Mouse (Mus musculus) T-helper 1 cell (primary cell): ENCODE data around the gene Fkrp.

ENCODE experiments used
- in situ Hi-C: fragments of 300-600 bp; cut with MboI, MseI; formaldehyde crosslinking; loops from one replicate; pipeline ENCODE4 v1.15.1; 2025; ENCODE audit warnings: high pct_unique_total_duplicates

The Fkrp gene

DNA sequence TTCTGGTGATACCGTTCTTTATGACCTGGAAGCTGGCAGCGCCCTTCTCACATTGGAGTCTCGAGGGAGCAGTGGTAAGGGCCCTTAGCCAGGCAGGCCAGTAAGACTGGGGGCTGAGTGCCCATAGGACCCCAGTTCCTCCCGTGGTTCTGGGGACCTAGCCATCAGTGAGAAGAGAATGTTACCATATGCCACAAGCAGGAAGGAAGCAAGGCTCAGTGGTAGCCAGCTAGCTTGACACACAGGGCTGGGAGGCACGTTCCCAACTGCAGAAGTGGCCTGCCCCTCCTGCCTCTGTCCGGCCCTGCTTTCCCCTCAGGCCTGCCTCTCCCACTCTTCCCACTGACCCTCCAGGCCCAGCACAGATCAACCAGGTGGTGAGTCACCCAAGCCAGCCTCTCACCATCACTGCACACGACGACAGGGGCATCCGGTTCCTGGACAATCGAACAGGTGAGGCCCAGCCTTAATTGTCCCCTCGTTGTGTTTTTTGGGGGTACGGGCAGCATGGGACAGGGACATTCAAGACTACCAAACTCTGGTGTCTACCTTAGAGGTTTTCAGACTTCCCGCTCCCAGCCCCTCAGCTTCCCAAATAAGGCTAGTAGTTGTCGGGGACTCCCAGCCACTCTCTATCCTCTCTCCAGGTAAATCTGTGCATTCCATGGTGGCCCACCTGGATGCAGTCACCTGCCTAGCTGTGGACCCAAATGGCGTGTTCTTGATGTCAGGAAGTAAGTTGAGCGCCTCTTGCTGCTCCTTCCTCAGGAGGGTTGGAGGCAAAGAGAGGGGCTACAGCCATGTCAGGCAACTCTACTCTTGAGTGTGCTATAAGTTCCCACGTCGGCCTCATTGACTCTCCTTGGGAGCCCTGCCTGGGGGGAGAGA is 21.6 kb upstream of the Fkrp start:
- in situ Hi-C loops, result no loop called here

DNA sequence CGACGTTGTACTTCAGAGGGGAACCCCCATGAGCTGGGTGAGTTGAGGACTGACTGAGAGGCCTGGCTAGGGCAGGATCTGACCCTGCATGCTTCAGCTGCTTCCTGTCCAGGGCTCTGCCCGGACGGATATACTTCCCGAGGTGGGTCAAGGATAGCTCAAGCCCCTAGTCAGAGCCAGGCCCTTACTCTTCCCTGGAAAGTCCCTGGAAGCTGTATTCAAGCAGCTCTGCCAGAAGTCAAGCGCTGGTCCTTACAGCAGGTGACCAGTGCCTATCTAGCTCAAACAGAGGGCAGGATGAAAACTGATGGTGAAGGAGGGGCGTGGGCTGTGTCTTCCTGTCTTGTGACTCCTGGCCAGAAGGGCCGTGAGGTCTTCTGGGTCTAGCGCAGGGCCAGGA is 13.9 kb upstream of the Fkrp start:
- in situ Hi-C loops, result no loop called here

DNA sequence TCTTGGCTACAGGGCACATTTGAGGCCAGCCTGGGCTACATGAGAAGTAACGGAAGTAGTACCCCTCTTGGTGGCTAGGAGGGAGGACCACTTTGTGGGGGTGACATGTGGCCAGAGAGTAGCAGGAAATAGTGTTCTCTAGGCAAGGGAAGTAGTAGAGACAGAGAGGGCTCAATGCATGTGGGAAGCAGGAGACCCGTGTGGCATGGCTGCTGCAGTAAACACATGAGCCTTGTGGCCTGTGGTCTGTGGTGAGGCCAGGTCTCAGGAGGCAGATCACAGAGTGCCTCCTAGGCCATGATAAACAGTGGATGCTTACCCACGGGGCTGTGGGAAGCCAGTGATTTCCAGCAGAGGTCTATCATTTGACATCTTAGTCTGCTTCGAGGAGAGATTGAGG is 10.7 kb upstream of the Fkrp start:
- in situ Hi-C loops, result no loop called here

DNA sequence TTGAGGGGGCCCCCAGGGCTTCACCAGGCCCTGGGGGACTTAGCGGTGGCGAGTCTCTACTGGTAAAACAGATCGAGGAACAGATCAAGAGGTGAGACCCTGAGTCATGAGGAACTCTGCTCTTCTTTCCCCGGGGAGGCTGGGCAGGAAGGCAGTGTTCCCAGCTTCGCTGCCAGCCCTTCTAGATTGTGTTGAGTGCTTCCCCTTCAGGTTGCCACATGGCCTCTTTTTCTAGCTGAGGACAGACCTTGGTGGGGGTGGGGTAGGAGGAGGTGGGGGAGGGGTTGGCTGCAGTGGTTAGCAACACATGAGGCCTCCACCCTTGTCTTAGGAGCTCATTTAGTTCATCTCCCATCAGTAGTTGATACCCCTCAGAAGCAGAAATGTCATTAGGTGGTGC is 10.0 kb upstream of the Fkrp start:
- in situ Hi-C loops, result no loop called here

DNA sequence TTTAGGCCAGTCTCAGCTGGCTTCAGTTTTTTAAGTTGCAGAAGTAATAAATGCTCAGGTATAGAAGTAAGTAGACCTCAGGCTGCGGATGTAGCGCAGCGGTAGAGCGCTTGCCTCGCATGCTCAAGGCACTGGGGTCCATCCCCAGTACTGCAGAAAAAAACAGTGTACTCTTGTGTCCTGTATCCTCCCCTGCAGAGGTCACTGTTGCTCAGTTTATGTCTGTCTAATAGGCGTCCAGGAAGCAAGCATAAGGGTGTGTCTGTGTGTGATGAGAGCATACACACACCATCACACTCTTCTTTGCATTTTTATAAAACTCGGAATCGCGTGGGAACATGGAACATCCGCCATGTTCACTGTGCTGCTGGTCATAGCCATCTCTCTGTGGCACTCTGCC is 9.3 kb upstream of the Fkrp start:
- in situ Hi-C loops, result no loop called here

DNA sequence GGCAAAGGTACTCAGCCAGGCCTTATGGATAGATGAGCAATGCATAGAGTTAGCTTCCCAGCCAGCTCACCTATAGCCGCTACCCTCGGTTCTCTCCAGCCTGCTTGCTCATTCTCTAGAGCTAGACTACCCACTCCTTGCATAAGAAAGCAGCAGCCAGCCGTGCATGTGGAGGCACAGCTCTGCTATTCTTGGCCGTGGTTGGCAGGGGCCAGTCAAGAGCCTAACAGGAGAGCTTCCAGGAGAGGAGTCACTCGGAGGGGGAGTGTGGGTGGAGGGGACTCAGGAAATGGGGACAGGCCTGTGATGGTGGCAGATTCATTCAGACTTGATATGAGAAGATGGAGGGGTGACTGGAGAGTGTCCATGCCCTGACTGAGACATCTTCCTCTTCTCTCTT is 7.2 kb upstream of the Fkrp start:
- in situ Hi-C loops, result no loop called here

DNA sequence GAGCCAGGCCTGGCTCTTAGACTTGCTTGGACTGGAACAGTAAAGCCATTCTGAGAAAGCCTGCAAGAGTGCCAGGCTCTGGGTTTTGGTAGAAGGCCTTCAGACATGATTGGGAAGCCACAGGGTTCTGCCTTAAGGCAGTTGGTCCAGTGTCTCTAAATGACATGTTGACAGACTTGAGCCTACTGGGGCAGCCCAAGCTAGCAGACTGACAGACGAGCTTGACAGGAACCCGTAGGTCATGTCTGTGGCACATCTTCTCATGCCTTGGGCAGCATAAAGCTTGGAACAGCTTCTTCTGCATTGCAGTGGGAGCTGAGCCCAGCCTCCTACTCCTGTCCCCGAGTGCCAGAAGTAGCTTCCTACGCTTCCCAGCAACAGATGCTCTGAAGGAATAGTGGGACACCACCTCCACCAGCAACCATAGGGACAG is 5.2 kb upstream of the Fkrp start:
- in situ Hi-C loops, result no loop called here

DNA sequence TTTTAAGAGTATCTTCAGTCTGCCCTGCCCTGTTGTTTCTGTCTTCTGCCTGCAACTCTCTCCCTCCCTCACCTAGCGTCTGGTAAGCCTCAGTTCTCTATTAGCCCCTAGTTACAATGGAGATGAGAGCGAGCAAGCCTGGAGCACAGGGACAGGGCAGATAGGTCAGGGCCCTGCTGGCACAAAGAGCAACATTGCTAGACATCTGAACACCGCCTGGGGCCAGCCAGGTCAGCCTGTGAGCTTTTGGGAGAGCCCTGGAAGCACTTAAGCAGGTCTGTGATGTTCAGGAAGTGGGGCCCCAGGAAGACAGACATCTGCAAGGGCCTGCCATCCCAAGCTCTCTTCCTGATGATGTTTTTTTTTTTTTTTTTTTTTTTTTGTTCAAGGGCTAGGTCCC is 4.6 kb upstream of the Fkrp start:
- in situ Hi-C loops, result no loop called here

DNA sequence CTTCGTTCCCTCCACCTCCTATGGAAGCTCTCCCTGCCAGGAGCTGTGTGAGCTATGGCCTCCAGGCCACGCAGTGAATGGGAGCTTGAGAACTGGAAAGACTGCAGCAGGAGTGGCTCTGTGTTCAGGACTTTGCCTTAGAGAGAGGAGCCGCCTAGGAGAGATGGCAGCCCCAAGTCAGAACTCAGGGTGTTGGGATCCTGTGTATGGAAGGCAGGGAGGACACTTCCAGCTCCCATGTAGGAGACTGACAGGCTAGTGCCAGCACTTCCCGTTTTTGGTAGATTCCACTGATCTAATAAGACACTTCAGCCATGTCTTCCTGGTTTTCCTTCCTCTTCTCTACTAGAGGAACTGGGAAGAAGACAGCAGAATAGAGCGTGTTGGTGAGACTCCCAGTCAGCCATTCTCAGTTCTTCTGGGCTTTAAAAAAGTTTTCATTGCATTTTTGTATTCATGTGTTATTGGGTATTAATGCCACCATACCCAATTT is 3.8 kb upstream of the Fkrp start:
- in situ Hi-C loops, result no loop called here

DNA sequence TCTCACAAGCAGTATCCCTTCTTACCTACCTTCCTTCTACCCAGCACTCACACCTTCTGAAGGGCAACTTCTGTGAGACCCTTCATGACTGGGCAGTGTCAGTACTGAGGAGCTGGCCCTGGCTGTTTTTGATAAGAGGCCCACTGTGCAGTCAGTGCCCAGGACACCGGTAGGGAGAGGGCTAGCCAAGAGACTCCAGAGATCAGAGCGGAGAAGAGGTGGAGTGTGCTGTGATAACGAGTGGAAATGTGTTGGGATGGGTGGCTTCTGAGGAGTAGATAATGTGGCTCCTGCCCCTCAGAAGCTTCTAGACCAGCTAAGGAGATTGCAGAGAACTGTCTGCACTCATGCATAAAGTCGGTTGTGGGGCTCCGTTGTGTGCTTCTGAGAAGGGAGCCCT is 3.3 kb upstream of the Fkrp start:
- in situ Hi-C loops, result no loop called here

DNA sequence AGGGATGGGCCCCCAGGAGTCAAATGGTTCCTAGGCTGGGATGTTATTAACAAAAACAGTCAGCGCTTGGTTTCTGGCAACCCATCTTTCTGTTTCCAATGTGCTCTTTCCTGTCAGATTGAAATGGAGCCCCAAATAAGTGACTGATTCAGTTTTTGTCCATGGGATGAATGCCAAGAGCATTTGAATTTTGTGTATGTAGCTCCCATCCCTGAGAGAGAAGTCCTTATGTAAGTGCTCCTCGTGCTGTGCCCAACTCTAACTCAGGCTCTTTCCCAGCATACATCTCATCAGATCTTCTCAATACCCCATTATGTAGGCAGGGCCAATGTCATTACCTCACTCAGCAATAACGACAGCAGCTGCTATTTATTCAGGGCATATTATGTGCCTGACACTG is 1.2 kb upstream of the Fkrp start:
- in situ Hi-C loops, result no loop called here

DNA sequence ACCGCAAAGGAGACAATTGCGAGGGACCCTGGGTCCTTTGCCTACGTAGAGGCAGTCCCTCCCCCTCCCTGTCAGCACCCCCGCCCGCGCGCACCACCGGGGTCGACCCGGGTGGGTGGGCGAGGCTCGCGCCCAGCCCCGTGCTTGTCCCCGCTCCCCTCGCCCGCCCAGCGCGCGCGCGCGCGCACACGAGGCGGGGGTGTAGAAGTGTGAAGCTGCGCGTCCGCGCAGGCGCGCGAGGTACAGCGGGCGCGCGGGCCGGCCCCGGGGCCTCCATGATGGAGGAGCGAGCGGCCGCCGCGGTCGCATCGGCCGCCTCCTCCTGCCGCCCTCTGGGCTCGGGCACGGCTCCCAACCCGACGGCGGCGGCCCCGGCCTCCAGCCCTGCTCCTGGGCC is 456 bp downstream of the Fkrp start:
- in situ Hi-C loops, result no loop called here

DNA sequence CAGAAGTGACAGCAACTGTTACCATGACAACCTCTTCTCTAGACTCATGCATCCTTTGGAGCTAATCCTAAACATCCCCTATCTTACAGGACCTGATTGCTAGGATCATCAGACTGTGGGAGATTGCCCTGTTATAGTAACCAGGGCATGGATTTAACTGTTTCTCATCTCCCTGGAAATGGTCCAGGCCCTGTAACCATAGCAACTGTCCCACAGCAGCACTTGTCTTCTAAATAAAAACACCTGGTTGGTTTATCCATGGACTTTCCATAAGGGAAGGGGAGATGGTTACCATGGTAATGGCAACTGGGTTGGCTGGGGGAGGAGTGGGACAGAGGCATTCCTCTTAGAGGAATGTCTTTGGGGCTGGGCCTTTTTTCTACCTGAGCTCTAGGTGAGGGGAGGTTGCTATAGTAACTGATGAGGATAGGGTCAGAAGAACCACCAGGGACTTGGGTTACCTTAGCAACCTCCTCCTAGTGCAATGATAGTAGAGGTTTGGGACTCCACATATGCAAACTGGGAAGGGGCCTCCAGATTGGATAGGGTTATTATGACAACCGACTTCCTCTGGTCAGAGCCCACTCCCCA is 1.1 kb downstream of the Fkrp start, which contains the start of gene Strn4:
Strn4 (plus strand) TSS at position 539 of the 591 bp plus-strand sequence.
- in situ Hi-C loops, result no loop called here

DNA sequence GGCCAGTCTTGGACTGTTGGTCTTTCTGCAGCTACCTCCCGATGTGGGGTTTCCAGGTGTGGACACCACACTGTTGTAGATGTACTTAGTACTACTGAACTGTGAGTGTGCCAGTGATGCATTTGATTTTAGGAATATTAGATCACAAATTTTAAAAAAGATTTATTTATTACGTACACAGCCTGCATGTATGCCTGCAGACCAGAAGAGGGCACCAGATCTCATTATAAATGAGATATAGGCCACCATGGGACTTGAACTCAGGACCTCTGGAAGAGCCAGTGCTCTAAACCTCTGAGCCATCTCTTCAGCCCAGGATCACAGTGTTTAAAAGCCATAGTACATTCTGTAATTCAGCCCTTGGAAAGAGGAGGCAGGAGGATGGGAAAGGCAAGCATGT is 4.0 kb downstream of the Fkrp start:
- in situ Hi-C loops, result no loop called here

DNA sequence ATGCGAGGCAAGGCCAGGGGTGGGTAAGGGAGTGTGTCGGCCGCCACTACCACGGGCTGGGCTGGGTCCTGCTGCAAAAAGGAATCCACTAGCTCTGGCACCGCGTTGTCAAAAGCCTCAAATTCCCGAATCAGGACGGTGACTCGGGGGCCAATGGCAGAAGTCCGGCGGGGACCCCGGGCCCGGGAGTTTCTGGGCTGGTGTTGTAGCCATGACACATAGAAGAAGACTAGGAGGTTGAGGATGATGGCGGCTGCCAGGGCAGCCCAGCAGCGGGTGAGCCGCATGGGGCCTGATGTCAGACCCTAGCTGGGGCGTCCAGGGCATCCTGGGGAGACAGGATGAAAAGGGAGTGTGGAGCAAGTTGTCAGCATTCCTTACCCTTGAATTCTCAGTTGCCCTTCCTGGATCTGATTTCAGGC is 4.9 kb downstream of the Fkrp start:
- in situ Hi-C loops, result no loop called here

DNA sequence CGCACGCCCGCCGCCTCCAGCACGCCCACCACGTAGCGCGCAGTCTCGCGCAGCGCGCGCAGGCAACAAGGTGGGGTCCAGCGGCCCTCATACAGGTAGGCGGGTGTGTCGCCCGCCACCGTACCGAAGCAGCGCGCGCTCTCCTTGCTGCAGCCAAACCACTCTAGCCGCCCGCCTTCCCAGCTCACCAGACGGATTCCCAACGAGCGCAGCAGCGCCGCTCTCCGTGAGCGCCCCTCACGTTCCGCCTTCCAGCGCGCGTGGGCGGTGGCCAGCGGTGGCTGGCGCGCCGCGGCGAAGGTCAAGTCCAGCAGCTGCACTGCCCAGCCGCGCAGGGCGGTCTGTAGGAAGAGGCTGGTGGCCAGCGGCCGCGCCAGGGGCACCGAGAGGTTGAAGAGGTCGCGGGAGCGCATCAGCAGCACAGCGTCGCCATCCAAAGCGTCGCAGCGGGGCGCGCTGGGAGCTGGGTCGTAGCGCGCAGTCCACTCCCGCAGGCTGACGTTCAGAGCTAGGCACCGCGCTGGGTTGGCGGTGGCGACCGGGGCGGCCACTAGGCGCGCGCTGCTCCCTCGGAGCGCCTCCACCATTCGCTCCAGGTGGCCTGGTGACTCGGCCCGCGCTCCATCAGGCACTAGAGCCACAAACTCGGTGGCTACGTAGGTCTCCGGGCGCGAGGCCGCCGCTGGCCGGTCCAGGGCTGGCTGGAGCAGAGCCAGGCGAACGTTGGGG is 5.4 kb downstream of the Fkrp start:
- in situ Hi-C loops, result no loop called here

DNA sequence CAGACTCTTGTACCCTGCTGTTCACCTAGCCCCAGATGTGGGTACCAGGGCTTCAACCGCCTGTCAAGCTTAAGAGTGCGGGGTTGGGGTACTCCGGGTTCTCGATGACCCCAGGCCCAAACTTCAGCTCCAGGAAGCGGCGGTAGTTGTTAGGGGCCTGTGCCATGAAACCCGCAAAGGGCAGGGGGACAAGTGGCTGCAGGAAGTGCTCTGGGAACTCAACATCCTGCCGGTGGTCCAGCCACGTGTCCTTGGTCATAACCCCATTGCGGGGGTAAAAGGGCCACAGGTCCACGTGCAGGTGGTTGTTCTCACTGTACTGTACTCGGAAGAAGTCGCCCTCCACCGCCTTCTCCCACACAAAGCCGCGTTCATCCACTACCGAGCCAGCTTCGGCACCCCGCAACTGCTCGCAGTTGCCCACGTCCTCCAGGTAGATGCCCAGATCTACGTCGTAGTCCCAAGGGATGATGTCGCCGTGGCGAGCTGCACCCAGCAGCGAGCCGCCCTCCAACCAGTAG is 6.1 kb downstream of the Fkrp start:
- in situ Hi-C loops, result no loop called here

DNA sequence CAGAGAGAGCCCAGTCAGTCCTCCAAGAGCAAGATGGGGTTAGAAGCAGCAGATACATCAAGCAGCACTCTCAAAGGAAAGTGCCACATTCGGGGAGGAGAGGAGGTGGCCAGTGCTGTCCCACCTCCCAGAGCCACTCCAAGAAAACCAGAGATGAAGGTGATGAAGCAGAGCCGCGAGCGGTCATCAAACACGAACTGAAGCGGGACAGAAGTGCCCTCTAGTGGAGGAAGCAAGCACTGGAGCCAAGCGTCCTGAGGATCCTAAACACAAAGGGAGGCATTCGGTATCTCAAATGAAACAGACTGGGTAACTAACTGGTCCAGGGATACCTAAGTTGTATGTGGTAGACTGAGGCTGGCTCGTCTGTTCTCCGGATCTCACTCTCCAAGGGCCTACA is 6.8 kb downstream of the Fkrp start:
- in situ Hi-C loops, result loop anchor here (5.0 kb wide), 1 partner anchor 62 kb away; no protein-coding TSS in a partner anchor

DNA sequence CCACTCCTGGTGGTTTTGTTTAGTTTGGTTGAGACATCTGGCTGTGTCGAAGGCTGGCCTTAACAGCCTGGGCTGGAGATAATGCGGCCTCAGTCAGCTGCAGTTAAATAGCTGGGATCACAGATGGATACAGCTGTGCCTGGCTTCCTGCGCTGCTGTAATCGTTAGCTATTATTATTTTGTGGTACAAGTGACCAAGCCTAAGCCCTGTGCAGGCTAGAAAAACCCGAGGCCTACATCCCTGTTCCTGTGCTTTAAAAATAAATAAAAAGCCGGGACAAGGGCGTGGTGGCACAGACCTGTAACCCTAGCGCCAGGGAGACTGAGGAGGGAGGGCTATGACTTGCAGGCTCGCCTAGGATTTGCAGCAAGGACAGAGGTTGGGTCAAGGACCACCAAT is 7.9 kb downstream of the Fkrp start:
- in situ Hi-C loops, result loop anchor here (5.0 kb wide), 1 partner anchor 61 kb away; no protein-coding TSS in a partner anchor

DNA sequence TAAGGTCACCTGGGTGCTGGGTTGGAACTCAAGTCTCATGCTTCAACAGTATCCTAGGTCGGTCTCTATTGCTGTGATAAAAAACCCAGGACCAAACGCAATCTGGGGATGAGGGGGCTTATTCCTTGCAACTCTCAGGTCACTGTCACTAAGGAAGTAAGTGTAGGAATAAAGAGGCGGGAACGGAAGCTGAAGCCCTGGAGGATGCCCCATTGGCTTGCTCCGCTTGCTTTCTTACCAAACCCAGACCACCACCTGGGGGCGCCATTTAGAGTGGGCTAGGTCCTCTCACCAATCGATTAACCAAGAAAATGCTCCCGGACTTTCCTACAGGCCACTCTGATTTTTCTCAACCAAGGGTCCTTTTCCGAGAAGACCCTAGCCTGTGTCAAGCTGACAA is 8.6 kb downstream of the Fkrp start:
- in situ Hi-C loops, result loop anchor here (5.0 kb wide), 1 partner anchor 61 kb away; no protein-coding TSS in a partner anchor

DNA sequence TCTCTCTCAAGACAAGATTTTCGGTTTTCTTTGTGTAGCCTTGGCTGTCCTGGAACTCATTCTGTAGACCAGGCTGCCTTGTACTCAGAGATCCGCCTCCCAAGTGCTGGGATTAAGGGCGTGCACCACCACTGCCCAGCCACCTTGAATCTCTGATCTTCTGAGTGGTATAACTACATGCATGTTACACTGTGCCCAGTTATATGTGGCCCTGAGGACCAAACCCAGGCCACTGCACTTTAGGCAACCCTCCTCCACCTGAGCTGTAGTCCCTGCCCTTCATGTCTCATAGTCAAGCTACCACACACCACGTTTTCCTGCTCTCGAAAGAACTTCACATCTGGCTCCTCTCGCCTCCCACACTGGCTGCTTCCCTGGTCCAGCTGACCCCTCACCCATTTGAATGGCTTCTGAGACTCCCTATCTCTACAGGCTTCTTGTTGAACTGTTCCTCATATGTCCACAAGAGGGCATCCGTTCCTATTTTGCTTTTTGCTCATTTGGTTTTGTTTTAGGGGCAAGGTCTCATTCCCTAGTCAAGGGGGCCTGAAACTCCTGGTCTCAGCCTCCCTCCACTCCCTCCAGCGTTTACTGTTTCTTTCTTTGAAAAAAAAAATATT is 12.0 kb downstream of the Fkrp start:
- in situ Hi-C loops, result loop anchor here (5.0 kb wide), 2 partner anchors 57 to 103 kb away; partner anchors contain the start of gene Ptgir
